Mouse (Mus musculus) hindbrain, embryonic 15.5 days (tissue): ENCODE data around the gene Lypla2. TPM values are rescaled to one million over a fixed set of nuclear protein-coding genes. Genes with fewer than 3 reads are reported as not detected.
"Not testable (repeated sequence)": the region's sequence is repeated elsewhere in the genome, so short reads cannot be mapped to it uniquely, and the experiment has no call there.

Source experiments
- ATAC-seq: fragments of 200-750 bp; cut with Nextera tagmentation; 2 replicates; pipeline ENCODE4 v1.8.0; 2017; ENCODE audit warnings: low read depth, moderate number of reproducible peaks, moderate TSS enrichment; ENCODE audit not compliant: low FRiP score
- H3K27ac ChIP-seq: fragments of 300-500 bp; sonication (generic); replicated peaks from 2 replicates; pipeline ENCODE4 v1.5.1; 2015; ENCODE audit warnings: mild to moderate bottlenecking, inconsistent platforms
- H3K27me3 ChIP-seq: fragments of 300-500 bp; sonication (generic); 2 replicates; pipeline ENCODE4 v1.6.1; 2015; ENCODE audit warnings: control low read depth, inconsistent platforms
- H3K36me3 ChIP-seq: fragments of 300-500 bp; sonication (generic); 2 replicates; pipeline ENCODE4 v1.6.1; 2015; ENCODE audit warnings: control low read depth, inconsistent platforms
- H3K4me1 ChIP-seq: fragments of 300-500 bp; sonication (generic); replicated peaks from 2 replicates; pipeline ENCODE4 v1.6.1; 2015; ENCODE audit warnings: control low read depth, inconsistent platforms
- H3K4me2 ChIP-seq: fragments of 300-500 bp; sonication (generic); 2 replicates; pipeline ENCODE4 v1.6.1; 2015; ENCODE audit warnings: moderate library complexity, mild to moderate bottlenecking, inconsistent platforms
- H3K4me3 ChIP-seq: fragments of 300-500 bp; sonication (generic); 2 replicates; pipeline ENCODE4 v1.5.1; 2015; ENCODE audit warnings: mild to moderate bottlenecking, inconsistent platforms
- H3K9ac ChIP-seq: fragments of 300-500 bp; sonication (generic); 2 replicates; pipeline ENCODE4 v1.6.1; 2015; ENCODE audit warnings: inconsistent platforms
- H3K9me3 ChIP-seq: fragments of 300-500 bp; sonication (generic); 2 replicates; pipeline ENCODE4 v1.6.1; 2016; ENCODE audit warnings: control low read depth, inconsistent platforms
- WGBS: fragments of 180-500 bp; shearing (Covaris S2); methylation state at CpG from one replicate; pipeline ENCODE4 v1.1.7; 2015; 5-methylcytosine and 5-hydroxymethylcytosine counted together
- polyA plus RNA-seq: library from polyadenylated mRNA; unstranded; fragments of >200 nt; fragmentation: Nextera tagmentation; extraction: Ambion mirVana; gene quantifications from 2 replicates; pipeline ENCODE4 v1.2.1, GENCODE M21; 2015

Gene Lypla2
- polyA plus RNA-seq, 1 experiment from 2014 or later, result 214 TPM

DNA sequence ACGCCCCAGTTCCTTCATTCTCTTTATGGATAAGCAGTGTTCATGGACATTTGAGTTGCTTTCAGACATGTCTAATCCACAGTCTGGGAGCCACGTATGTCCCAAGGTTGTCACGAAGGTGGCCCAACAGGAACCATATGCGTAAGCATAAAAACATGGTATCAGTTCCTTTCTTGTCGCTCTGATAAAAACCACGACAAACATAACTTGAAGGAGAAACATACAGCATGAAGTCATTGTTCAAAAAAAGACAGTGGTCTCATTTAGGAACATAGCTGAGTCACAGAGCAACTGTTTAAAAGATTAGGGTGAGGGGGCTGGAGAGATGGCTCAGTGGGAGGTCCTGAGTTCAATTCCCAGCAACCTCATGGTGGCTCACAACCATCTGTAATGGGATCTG, 30.2 kb downstream of the Lypla2 start:
- 92% methylated on average over 6 of the region's 6 CpGs for WGBS
- Histone ChIP-seq H3K9ac (no peak overlapping the region), H3K9me3 (no peaks in the 10 kb centered on the region), H3K27me3 (no peaks in the 10 kb centered on the region), H3K4me3 (no peak overlapping the region), H3K4me2 (no peak overlapping the region), H3K27ac (no peak overlapping the region), H3K4me1 (peaks cover 7% of the 10 kb centered on the region), H3K36me3 (peaks cover 18% of the 10 kb centered on the region)
- no peak for ATAC-seq

GRCm38 (mm10) chr4:135941026-135941425, 31.4 kb downstream of the Lypla2 start:
- not testable (repeated sequence) for H3K4me1 ChIP-seq, H3K4me2 ChIP-seq, ATAC-seq, H3K9ac ChIP-seq, H3K27ac ChIP-seq, H3K27me3 ChIP-seq, H3K9me3 ChIP-seq, H3K4me3 ChIP-seq
- WGBS, result 81% methylated on average over 8 of the region's 8 CpGs
- H3K36me3 ChIP-seq, result peaks cover 18% of the 10 kb centered on the region

- Histone ChIP-seq H3K27me3 (no peaks in the 10 kb centered on the region), H3K9ac (no peak overlapping the region), H3K4me3 (no peak overlapping the region), H3K36me3 (peaks cover 23% of the 10 kb centered on the region), H3K9me3 (no peaks in the 10 kb centered on the region), H3K4me2 (no peak overlapping the region), H3K27ac (no peak overlapping the region), H3K4me1 (no peaks in the 10 kb centered on the region)
- 85% methylated on average over 7 of the region's 7 CpGs for WGBS
- ATAC-seq, result no peak
Observed at GRCm38 (mm10) chr4:135938858-135939257, 33.6 kb downstream of the Lypla2 start.

DNA sequence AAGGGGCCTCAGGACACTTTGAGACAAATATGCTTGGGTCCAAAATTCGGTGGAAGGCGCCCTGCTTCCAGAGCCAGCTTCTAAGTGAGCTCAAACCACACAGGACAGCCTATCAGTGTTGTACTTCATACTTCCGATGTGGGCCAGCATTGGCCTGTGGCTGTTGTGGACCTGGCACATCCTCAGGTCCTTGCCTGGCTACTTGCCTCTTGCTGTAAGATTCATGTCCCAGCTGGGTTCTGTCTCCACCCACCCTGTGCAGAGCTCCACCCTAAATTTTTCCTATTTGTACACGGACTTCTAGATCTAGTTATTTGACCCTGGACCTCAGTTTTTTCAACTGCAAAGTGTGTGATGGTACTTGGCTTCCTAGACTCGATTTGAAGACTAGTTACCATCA, 36.9 kb downstream of the Lypla2 start:
- peaks cover 26% of the 10 kb centered on the region for H3K36me3 ChIP-seq
- H3K27me3 ChIP-seq, result no peaks in the 10 kb centered on the region
- H3K4me2 ChIP-seq, result no peak overlapping the region
- no peak for ATAC-seq
- no peaks in the 10 kb centered on the region for H3K9me3 ChIP-seq
- H3K27ac ChIP-seq, result no peak overlapping the region
- H3K9ac ChIP-seq, result no peak overlapping the region
- H3K4me1 ChIP-seq, result no peaks in the 10 kb centered on the region
- H3K4me3 ChIP-seq, result no peak overlapping the region
- WGBS, result 61% methylated on average over 5 of the region's 5 CpGs

GRCm38 (mm10) chr4:135934708-135935500, 37.5 kb downstream of the Lypla2 start:
- H3K9me3 ChIP-seq, result no peaks in the 10 kb centered on the region
- H3K4me3 ChIP-seq, result no peak overlapping the region
- 44% methylated on average over 12 of the region's 12 CpGs for whole genome bisulfite sequencing
- no peaks in the 10 kb centered on the region for H3K4me1 ChIP-seq
- H3K9ac ChIP-seq, result no peak overlapping the region
- no peak overlapping the region for H3K27ac ChIP-seq
- ATAC-seq, result no peak
- H3K4me2 ChIP-seq, result no peak overlapping the region
- H3K36me3 ChIP-seq, result peaks cover 24% of the 10 kb centered on the region
- no peaks in the 10 kb centered on the region for H3K27me3 ChIP-seq

- Histone ChIP-seq H3K27me3 (no peaks in the 10 kb centered on the region), H3K4me2 (no peak overlapping the region), H3K27ac (no peak overlapping the region), H3K9ac (no peak overlapping the region), H3K36me3 (peaks cover 16% of the 10 kb centered on the region; the same call in 1 of the 2 replicates), H3K9me3 (no peaks in the 10 kb centered on the region), H3K4me3 (no peak overlapping the region), H3K4me1 (no peaks in the 10 kb centered on the region)
- no peak for ATAC-seq
- 70% methylated on average over 5 of the region's 5 CpGs for WGBS
Observed at GRCm38 (mm10) chr4:135931832-135932231, 40.6 kb downstream of the Lypla2 start.

DNA sequence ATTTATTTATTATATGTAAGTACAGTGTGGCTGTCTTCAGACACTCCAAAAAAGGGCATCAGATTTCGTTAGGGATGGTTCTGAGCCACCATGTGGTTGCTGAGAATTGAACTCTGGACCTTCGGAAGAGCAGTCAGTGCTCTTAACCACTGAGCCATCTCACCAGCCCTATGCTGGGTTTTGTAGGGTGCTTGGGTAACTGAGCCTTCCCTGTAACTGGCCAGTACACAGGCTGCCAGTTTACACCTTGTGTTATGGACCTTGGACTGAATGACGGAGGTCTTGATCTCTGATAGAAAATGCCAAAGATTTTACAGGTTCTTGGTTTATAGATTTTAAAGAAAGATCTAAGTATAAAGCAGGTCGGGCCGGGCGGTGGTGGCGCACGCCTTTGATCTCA, 42.2 kb downstream of the Lypla2 start:
- Histone ChIP-seq H3K4me2 (no peak overlapping the region), H3K36me3 (peaks cover 18% of the 10 kb centered on the region; the same call in 1 of the 2 replicates), H3K27ac (no peak overlapping the region), H3K9ac (no peak overlapping the region), H3K4me1 (no peaks in the 10 kb centered on the region), H3K4me3 (no peak overlapping the region), H3K9me3 (no peaks in the 10 kb centered on the region), H3K27me3 (no peaks in the 10 kb centered on the region)
- WGBS, result 96% methylated on average over 8 of the region's 8 CpGs
- no peak for ATAC-seq

GRCm38 (mm10) chr4:135929828-135930227, 42.6 kb downstream of the Lypla2 start:
- peaks cover 18% of the 10 kb centered on the region; the same call in 1 of the 2 replicates for H3K36me3 ChIP-seq
- WGBS, result 93% methylated on average over 9 of the region's 9 CpGs

GRCm38 (mm10) chr4:135929405-135929804, 43.0 kb downstream of the Lypla2 start:
- ATAC-seq, result no peak
- Histone ChIP-seq H3K4me2 (no peak overlapping the region), H3K4me3 (no peak overlapping the region), H3K27me3 (no peaks in the 10 kb centered on the region), H3K27ac (no peak overlapping the region), H3K36me3 (peaks cover 18% of the 10 kb centered on the region; the same call in 1 of the 2 replicates), H3K9me3 (no peaks in the 10 kb centered on the region), H3K4me1 (no peaks in the 10 kb centered on the region), H3K9ac (no peak overlapping the region)
- 89% methylated on average over 5 of the region's 5 CpGs for WGBS

More at GRCm38 (mm10) chr4:135929828-135930227, 42.6 kb downstream of the Lypla2 start:
- no peak for ATAC-seq
- Histone ChIP-seq H3K27ac (no peak overlapping the region), H3K4me1 (no peaks in the 10 kb centered on the region), H3K27me3 (no peaks in the 10 kb centered on the region), H3K9ac (no peak overlapping the region), H3K4me3 (no peak overlapping the region), H3K4me2 (no peak overlapping the region), H3K9me3 (no peaks in the 10 kb centered on the region)

GRCm38 (mm10) chr4:135928376-135928775, 44.0 kb downstream of the Lypla2 start:
- Histone ChIP-seq H3K9me3 (no peaks in the 10 kb centered on the region), H3K36me3 (0 out of 2 replicates have a peak, but pooled peaks cover 8% of the 10 kb centered on the region), H3K9ac (no peak overlapping the region), H3K4me3 (no peak overlapping the region), H3K27ac (no peak overlapping the region), H3K4me1 (no peaks in the 10 kb centered on the region), H3K27me3 (no peaks in the 10 kb centered on the region), H3K4me2 (no peak overlapping the region)
- no peak for ATAC-seq
- 84% methylated on average over 9 of the region's 9 CpGs for WGBS

GRCm38 (mm10) chr4:135926861-135927260, 45.6 kb downstream of the Lypla2 start:
- ATAC-seq, result no peak
- H3K36me3 ChIP-seq, result 0 out of 2 replicates have a peak, but pooled peaks cover 6% of the 10 kb centered on the region
- H3K27ac ChIP-seq, result no peak overlapping the region
- no peak overlapping the region for H3K9ac ChIP-seq
- peaks cover 9% of the 10 kb centered on the region for H3K4me1 ChIP-seq
- no peaks in the 10 kb centered on the region for H3K9me3 ChIP-seq
- H3K27me3 ChIP-seq, result no peaks in the 10 kb centered on the region
- 99% methylated on average over 3 of the region's 3 CpGs for WGBS
- no peak overlapping the region for H3K4me2 ChIP-seq
- no peak overlapping the region for H3K4me3 ChIP-seq

DNA sequence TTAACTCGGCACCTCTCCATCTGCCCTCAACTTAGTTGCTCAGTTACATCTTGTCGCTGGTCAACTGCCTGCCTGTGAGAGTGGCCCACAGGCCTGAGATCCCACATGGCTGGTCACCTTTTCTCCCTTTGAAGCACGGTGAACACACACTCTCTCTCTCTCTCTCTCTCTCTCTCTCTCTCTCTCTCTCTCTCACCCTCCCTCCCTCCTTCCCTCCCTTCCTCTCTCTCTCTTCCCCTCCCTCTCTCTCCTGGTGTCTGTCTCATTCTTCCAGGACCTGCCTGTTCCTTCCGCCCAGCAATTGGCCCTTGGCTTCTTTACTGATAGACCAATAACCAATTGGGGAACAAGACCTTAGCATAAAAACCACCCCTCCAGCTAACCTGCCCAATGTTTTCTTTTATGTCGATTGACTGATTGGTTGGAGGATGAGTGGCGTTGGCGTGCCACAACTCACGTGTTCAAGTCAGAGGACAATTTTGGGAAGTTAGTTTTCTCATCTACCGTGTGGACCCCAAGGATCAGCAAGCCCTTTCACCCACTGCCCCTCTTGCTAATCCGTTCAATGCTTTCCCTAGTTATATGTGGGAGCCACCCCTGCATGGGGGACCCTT, 46.1 kb downstream of the Lypla2 start:
- H3K9me3 ChIP-seq, result no peaks in the 10 kb centered on the region
- no peak overlapping the region for H3K4me3 ChIP-seq
- ATAC-seq, result no peak
- 91% methylated on average over 10 of the region's 10 CpGs for WGBS
- no peak overlapping the region for H3K27ac ChIP-seq
- no peak overlapping the region for H3K4me2 ChIP-seq
- H3K4me1 ChIP-seq, result peaks cover 14% of the 10 kb centered on the region
- no peaks in the 10 kb centered on the region for H3K27me3 ChIP-seq
- 0 out of 2 replicates have a peak, but pooled peaks cover 6% of the 10 kb centered on the region for H3K36me3 ChIP-seq
- H3K9ac ChIP-seq, result no peak overlapping the region
